Mouse (Mus musculus): Measurements from ENCODE around the gene Tmem238.

DNA sequence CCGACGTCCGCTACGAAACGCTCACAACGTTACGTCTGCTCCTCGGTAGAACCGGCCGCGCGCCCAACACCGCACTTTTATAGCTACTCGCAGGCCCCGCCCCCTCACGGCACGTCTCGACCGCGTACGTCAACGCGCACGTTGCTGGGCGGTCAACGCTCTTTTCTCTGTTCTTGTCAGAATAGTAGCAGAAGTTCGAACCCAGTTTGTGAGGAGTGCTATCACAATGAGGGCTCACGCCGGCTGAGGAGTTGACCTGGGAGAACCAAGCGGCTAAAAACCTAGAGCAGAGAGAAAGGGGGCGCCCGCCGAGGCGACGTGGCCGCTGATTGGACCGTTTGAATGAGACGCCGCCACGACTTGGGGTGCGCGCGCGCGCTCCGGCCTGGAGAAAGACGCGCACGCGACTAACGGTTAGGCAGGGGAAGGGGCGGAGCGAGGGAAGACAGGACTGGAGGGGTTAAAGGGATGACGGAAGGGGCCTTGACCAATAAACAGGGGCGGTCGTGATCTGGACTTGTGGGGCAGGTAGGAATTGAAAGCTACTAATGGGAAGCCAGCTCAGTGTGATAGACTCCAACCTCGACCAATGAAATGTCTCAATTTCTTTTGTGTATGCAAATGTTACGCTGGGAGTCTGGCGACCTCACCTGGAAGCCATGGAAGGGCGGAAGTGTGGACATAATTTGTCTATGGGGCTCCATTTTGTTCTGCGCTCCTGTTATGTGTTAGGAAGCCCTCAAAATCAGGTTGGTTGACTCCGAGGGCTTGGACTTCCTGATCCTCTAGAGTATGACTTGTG lies 23.0 kb upstream of the Tmem238 start, which contains the start of gene Ube2s:
- TF ChIP-seq POLR2A (IDR thresholded peaks at IDR 0.05; ENCODE audit: borderline replicate concordance, extremely low read depth, low read depth, low read length) = peak; percentile 85; the same call in 1 of the 2 replicates
- TF ChIP-seq CTCF (IDR thresholded peaks at IDR 0.05; ENCODE audit: insufficient read depth, low read length) = no peak

Data from lung, adult 2 months (tissue).